Mouse (Mus musculus): Measurements from ENCODE around the gene Hic1. TPM values are rescaled to one million over a fixed set of nuclear protein-coding genes. Genes with fewer than 3 reads are reported as not detected.

Gene Hic1
- polyA plus RNA-seq, 1 experiment: 20.7 TPM

DNA sequence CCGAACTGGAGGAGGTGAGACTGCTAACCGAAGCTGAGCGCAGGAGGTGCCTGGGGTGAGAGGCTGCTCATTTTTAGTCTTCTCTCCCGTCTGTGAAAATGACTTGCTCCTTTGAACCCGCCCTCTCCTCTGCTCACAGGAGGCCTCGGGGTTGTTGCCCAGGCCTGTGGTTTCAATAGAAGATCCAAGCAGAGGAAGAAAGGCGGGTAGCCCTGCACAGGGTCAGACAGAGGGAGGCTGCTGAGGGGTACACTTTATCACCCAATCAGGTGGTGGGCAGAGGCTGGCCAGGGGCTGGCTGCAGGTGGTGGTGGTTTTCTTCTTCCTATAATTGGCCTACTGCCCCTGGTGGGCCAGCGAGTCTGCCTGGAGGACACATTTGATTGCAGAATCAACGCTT, 35.2 kb upstream of the Hic1 start:
- Histone ChIP-seq H3K4me3 (ENCODE audit: insufficient read depth, low read length) (no peak overlapping the region), H3K4me1 (ENCODE audit: control insufficient read depth, insufficient read depth, low read length) (no peaks in the 10 kb centered on the region), H3K27ac (ENCODE audit: insufficient read depth, low read length) (no peak overlapping the region)
- TF ChIP-seq POLR2A (IDR thresholded peaks at IDR 0.05; ENCODE audit: low read depth, low read length) (no peak), CTCF (IDR thresholded peaks at IDR 0.05; ENCODE audit: borderline replicate concordance, insufficient read depth, low read length) (no peak)

DNA sequence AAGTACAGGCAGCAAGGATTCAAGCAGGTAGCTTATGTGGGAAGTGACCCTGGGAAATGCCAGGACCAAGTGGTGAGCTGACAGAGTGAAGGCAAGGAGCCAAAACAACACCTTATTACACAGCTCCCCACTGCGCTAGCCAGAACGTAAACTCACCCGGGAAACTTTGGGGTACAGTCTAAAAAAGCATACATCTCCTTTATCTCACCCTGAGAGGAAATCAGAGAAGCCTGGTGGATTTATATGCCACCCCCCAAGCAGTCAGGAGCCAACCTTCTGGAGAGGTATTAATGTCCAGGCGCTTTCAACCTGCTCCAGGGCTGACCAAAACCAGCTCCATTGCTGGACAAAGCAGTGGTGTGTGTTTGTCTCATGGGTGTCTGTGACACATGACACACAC, 34.6 kb upstream of the Hic1 start:
- H3K4me1 ChIP-seq (ENCODE audit: control insufficient read depth, insufficient read depth, low read length): no peaks in the 10 kb centered on the region
- TF ChIP-seq CTCF (IDR thresholded peaks at IDR 0.05; ENCODE audit: borderline replicate concordance, insufficient read depth, low read length) (no peak), POLR2A (IDR thresholded peaks at IDR 0.05; ENCODE audit: low read depth, low read length) (no peak)
- no peak overlapping the region for H3K4me3 ChIP-seq (ENCODE audit: insufficient read depth, low read length)
- no peak overlapping the region for H3K27ac ChIP-seq (ENCODE audit: insufficient read depth, low read length)

DNA sequence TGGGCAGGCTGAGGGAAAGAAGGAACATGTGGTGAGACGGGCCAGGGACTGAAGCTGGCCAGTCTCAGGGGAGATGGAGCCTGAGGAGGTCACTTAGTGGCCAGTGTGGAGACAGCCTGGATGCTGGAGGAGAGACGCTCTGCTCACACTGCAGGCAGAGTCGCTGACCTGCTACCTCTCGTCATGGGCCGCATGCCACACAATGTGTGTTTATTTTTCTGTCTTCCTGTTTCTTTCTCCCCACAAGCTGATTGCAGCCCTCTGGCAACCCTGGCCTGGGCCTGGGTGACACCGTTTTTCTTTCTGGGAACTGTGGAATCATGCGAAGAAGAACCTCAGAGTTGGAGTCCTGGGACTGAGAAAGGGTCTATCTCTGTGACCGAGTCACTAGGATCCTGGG, 32.4 kb upstream of the Hic1 start:
- no peak overlapping the region for H3K27ac ChIP-seq (ENCODE audit: insufficient read depth, low read length)
- no peak overlapping the region for H3K4me3 ChIP-seq (ENCODE audit: insufficient read depth, low read length)
- no peak for TF ChIP-seq CTCF (IDR thresholded peaks at IDR 0.05; ENCODE audit: borderline replicate concordance, insufficient read depth, low read length)
- TF ChIP-seq POLR2A (IDR thresholded peaks at IDR 0.05; ENCODE audit: low read depth, low read length): no peak
- H3K4me1 ChIP-seq (ENCODE audit: control insufficient read depth, insufficient read depth, low read length): no peaks in the 10 kb centered on the region

DNA sequence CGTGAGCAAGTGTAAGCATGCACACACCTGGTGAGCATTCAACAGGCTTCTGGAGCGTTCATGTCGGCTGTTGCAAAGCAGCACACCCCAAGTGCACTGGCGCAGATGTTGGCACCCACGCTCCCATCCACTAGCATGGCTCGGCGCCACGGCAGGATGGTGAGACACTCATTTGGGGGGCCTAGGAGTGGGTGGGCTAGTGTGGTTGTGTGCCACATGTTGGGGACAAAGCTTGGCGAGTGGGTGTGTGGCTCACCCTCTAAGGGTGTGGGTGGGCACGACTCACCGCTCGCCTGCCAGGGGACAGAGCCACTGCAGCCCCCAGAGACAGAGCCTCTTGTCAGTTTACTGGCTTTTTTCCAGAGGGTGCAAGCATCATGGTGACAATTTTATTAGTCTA, 31.6 kb upstream of the Hic1 start:
- no peaks in the 10 kb centered on the region for H3K4me1 ChIP-seq (ENCODE audit: control insufficient read depth, insufficient read depth, low read length)
- TF ChIP-seq POLR2A (IDR thresholded peaks at IDR 0.05; ENCODE audit: low read depth, low read length) (no peak), CTCF (IDR thresholded peaks at IDR 0.05; ENCODE audit: borderline replicate concordance, insufficient read depth, low read length) (no peak)
- H3K4me3 ChIP-seq (ENCODE audit: insufficient read depth, low read length): no peak overlapping the region
- H3K27ac ChIP-seq (ENCODE audit: insufficient read depth, low read length): no peak overlapping the region

DNA sequence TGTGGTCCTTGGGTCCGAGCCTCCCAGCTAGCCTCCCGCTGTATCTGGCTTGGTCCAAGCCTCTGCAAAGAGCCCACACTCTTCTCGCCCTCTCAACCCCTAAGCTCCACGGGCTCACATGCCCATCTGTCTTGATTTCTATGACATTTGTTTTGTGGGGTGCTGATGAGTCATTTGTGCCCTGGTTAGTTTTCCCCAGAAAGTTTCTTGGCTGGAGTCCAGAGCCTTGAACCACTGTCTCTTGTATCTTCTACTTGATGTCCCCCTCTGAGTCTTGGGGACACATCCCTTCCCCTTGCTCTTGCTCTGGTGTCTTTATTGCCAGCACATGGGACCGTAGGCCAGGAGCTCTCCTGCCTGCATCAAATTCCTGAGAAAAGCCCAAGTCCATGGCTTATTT, 30.6 kb upstream of the Hic1 start:
- TF ChIP-seq CTCF (IDR thresholded peaks at IDR 0.05; ENCODE audit: borderline replicate concordance, insufficient read depth, low read length) (no peak), POLR2A (IDR thresholded peaks at IDR 0.05; ENCODE audit: low read depth, low read length) (no peak)
- Histone ChIP-seq H3K27ac (ENCODE audit: insufficient read depth, low read length) (no peak overlapping the region), H3K4me1 (ENCODE audit: control insufficient read depth, insufficient read depth, low read length) (no peaks in the 10 kb centered on the region), H3K4me3 (ENCODE audit: insufficient read depth, low read length) (no peak overlapping the region)

DNA sequence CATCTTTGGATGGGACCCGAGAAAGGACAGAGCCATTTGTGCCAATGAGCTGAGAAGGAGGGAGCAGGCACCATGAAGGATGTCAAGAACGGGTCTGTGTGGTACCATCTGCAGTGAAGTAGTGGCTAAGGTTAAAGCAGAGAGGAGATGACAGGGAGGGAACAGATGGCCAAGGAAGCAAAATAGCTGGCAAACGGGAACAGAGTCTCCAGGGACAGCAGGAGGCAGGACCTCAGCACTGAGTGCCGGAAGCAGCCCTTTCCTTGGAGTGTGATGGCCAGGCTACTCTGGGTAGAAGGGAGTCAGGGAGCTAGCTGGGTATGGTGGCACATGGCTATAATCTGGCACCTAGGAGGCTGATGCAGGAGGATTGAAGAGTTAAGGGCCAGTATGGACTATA, 29.5 kb upstream of the Hic1 start:
- H3K4me3 ChIP-seq (ENCODE audit: insufficient read depth, low read length): no peak overlapping the region
- no peak for TF ChIP-seq POLR2A (IDR thresholded peaks at IDR 0.05; ENCODE audit: low read depth, low read length)
- no peak for TF ChIP-seq CTCF (IDR thresholded peaks at IDR 0.05; ENCODE audit: borderline replicate concordance, insufficient read depth, low read length)
- H3K4me1 ChIP-seq (ENCODE audit: control insufficient read depth, insufficient read depth, low read length): no peaks in the 10 kb centered on the region
- no peak overlapping the region for H3K27ac ChIP-seq (ENCODE audit: insufficient read depth, low read length)

DNA sequence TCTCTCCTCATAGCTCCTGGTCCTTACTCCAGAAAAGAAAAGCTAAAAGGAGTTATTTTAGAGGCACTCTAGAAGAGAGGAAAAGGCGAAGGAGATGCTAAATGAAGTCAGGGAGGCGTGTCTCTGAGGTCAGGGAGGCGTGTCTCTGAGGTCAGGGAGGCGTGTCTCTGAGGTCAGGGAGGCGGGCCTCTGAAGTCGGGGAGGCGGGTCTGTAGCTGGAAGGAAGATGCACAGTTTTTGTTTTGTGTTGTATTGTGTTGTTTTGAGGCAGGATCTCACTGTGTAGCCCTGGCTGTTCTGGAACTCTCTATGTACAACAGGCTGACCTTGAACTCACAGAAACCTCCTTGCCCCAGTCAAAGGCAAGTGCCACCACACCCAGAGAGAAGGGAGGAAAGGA, 28.6 kb upstream of the Hic1 start:
- no peak overlapping the region for H3K27ac ChIP-seq (ENCODE audit: insufficient read depth, low read length)
- no peaks in the 10 kb centered on the region for H3K4me1 ChIP-seq (ENCODE audit: control insufficient read depth, insufficient read depth, low read length)
- H3K4me3 ChIP-seq (ENCODE audit: insufficient read depth, low read length): no peak overlapping the region
- no peak for TF ChIP-seq CTCF (IDR thresholded peaks at IDR 0.05; ENCODE audit: borderline replicate concordance, insufficient read depth, low read length)
- TF ChIP-seq POLR2A (IDR thresholded peaks at IDR 0.05; ENCODE audit: low read depth, low read length): no peak

DNA sequence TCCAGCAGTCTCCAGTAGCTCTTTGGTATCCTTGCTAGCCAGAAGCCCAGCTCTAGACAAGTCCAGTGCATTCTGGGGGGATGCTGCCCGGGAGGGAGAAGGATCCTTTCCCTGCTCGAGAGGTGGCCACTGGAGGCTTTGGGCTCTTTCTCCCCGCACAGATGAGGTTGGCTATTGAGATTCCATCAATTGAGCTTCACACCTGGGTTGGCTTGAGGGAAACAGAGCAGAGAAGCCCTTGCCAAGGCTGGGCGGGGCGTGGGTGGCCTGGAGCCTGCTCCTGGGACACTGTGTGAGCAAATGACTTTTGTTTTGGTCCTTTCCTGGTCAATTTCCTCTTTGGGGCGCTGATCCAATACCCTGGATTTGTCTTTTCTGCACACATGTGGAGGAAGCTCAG, 26.8 kb upstream of the Hic1 start:
- Histone ChIP-seq H3K27ac (ENCODE audit: insufficient read depth, low read length) (no peak overlapping the region), H3K4me1 (ENCODE audit: control insufficient read depth, insufficient read depth, low read length) (no peaks in the 10 kb centered on the region), H3K4me3 (ENCODE audit: insufficient read depth, low read length) (no peak overlapping the region)
- TF ChIP-seq CTCF (IDR thresholded peaks at IDR 0.05; ENCODE audit: borderline replicate concordance, insufficient read depth, low read length) (no peak), POLR2A (IDR thresholded peaks at IDR 0.05; ENCODE audit: low read depth, low read length) (no peak)

DNA sequence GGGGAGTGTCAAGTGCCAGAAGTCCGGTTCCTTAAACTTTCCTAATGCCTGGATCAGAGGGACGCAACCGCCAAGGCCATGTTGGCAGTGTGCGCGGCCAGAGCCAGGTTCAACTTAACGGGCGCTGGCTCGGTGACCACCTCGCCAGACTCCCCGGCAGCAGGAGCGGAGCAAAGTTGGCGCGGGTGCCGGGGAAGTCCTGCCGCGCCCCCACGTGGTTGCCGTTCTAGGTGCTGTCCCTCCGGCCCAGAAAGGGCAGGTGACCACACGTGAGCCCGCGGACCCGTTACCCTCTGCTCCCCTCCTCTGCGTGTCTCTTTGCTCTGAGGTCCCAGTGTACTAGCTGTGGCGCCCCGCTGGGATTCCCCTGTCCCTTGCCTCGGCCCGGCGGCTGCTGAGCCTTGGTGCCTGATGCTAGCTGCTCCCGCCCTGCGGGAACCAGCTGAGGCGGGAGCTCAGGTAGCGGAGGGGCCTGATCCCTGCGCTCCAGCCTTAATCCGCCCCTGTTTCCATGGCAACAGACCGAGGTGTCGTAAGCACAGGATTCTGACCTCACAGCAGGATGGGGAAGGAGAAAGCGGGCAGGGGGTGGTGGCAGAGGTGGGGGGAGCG, 25.6 kb upstream of the Hic1 start:
- peak overlapping the region; percentile 51 for H3K4me3 ChIP-seq (ENCODE audit: insufficient read depth, low read length)
- H3K27ac ChIP-seq (ENCODE audit: insufficient read depth, low read length): no peak overlapping the region
- H3K4me1 ChIP-seq (ENCODE audit: control insufficient read depth, insufficient read depth, low read length): no peaks in the 10 kb centered on the region
- TF ChIP-seq CTCF (IDR thresholded peaks at IDR 0.05; ENCODE audit: borderline replicate concordance, insufficient read depth, low read length): 0 out of 2 replicates have a peak, but pooled peaks have one; percentile 6
- TF ChIP-seq POLR2A (IDR thresholded peaks at IDR 0.05; ENCODE audit: low read depth, low read length): no peak

DNA sequence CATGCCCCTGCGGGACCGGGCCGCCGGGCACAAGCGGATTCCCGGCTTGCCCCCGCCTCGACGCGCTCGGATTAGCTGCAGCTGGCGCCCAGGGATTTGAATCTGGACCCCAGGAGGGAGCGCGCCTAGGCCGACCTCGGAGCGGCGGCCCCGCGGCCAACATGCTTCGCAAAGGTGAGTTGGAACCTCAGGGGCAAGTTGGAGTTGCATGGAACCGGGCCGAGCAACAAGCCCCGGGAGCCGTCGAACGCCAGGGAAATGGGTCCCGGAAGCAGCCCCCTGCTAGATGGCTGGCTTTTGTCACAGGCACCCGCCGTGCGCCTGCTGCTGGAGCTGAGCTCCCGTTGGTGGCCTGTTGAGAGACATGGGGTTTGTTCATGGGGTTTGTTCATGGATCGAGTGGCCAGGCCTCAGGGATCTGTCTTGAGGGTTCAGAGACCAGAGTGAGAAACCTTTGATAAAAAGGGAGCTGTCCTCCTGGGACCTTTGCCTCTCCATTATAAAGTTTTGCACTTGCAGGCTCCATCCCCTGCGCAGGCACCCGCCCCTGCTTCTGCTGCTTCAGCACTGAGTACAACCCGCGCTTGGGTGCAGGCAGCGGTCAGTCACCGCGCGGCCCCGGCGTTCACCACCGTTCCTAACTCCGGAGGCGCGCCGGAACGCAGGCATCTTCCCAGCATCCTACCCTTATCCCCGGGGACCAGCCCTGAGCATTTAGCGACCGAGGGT, 25.0 kb upstream of the Hic1 start:
- peak overlapping the region; percentile 51 for H3K4me3 ChIP-seq (ENCODE audit: insufficient read depth, low read length)
- H3K4me1 ChIP-seq (ENCODE audit: control insufficient read depth, insufficient read depth, low read length): no peaks in the 10 kb centered on the region
- H3K27ac ChIP-seq (ENCODE audit: insufficient read depth, low read length): no peak overlapping the region
- TF ChIP-seq CTCF (IDR thresholded peaks at IDR 0.05; ENCODE audit: borderline replicate concordance, insufficient read depth, low read length) (no peak), POLR2A (IDR thresholded peaks at IDR 0.05; ENCODE audit: low read depth, low read length) (no peak)
